Mouse (Mus musculus) gastrocnemius, adult 18-20 months (tissue): ENCODE data around the gene Spire2. TPM values are rescaled to one million over a fixed set of nuclear protein-coding genes. Genes with fewer than 3 reads are reported as not detected.

ENCODE experiments used
- DNase-seq: peaks from one replicate; pipeline ENCODE4 v3.0.0; 2021; ENCODE audit warnings: low spot score
- total RNA-seq, 2 experiments: library from RNA; stranded (reverse); gene quantifications; 2 replicates each; pipeline ENCODE4 v1.2.3; 2021

Spire2 gene
- total RNA-seq, 2 experiments from 2014 or later: 0.09 TPM; not detected in 1

GRCm38 (mm10) chr8:123415967-123416943, 83.7 kb downstream of the Spire2 start:
- DNase-seq: no peak

GRCm38 (mm10) chr8:123416944-123417555, 84.5 kb downstream of the Spire2 start:
- DNase-seq: no peak

Other genes starting within 250 kb of the Spire2 start
- 100 to 1,000 TPM; 432 to 435 TPM for gene Rpl13, start 230.4 kb upstream of the Spire2 start, total RNA-seq
- under 1 TPM in 1 of 2 experiments, not detected in 1; 0.14 TPM for gene Cpne7, start 215.3 kb upstream of the Spire2 start, total RNA-seq
- gene Sult5a1, start 174.4 kb upstream of the Spire2 start, total RNA-seq: 1 to 10 TPM; 1.7 to 2.2 TPM
- 10 to 100 TPM in 1 of 2 experiments, 1 to 10 TPM in 1; 8.9 to 14.4 TPM for gene Dpep1, start 146.5 kb upstream of the Spire2 start, total RNA-seq
- gene Chmp1a, start 120.0 kb upstream of the Spire2 start, total RNA-seq: 10 to 100 TPM; 57.2 to 68.0 TPM
- gene Spata33, start 119.9 kb upstream of the Spire2 start, total RNA-seq: 1 to 10 TPM in 1 of 2 experiments, under 1 TPM in 1; 0.83 to 2.1 TPM
- gene Cdk10, start 107.9 kb upstream of the Spire2 start, total RNA-seq: 10 to 100 TPM; 11.6 to 12.1 TPM
- 1 to 10 TPM; 1.1 to 1.7 TPM for gene Spata2l, start 96.5 kb upstream of the Spire2 start, total RNA-seq
- gene Zfp276, start 78.5 kb upstream of the Spire2 start, total RNA-seq: 1 to 10 TPM; 5.1 to 5.2 TPM
- gene Vps9d1, start 78.4 kb upstream of the Spire2 start, total RNA-seq: 10 to 100 TPM; 17.2 to 18.8 TPM
- not detected for gene Fanca, start 14.1 kb upstream of the Spire2 start, total RNA-seq
- gene Tcf25, start 41.0 kb downstream of the Spire2 start, total RNA-seq: 100 to 1,000 TPM; 128 to 130 TPM
- not detected for gene Mc1r, start 74.4 kb downstream of the Spire2 start, total RNA-seq
- gene Tubb3, start 78.7 kb downstream of the Spire2 start, total RNA-seq: not detected
- 10 to 100 TPM; 34.6 to 43.7 TPM for gene Def8, start 90.8 kb downstream of the Spire2 start, total RNA-seq
- gene Afg3l1, start 145.2 kb downstream of the Spire2 start, total RNA-seq: 10 to 100 TPM; 37.8 to 41.0 TPM
- gene Dbndd1, start 182.8 kb downstream of the Spire2 start, total RNA-seq: not detected
- gene Gas8, start 186.1 kb downstream of the Spire2 start, total RNA-seq: 1 to 10 TPM; 3.6 to 4.9 TPM